Mouse (Mus musculus) c-Kit-positive CD71-positive TER-119-positive erythroid progenitor cells, embryonic 14.5 days (primary cell): ENCODE measurements around the gene Sgtb.
A peak's percentile ranks its signal among the peaks of the same experiment; 100 is the strongest.

Source experiments
- DNase-seq: peaks from one replicate; pipeline ENCODE4 v3.0.0-alpha.2; 2013; ENCODE audit warnings: low spot score

Gene Sgtb

DNA sequence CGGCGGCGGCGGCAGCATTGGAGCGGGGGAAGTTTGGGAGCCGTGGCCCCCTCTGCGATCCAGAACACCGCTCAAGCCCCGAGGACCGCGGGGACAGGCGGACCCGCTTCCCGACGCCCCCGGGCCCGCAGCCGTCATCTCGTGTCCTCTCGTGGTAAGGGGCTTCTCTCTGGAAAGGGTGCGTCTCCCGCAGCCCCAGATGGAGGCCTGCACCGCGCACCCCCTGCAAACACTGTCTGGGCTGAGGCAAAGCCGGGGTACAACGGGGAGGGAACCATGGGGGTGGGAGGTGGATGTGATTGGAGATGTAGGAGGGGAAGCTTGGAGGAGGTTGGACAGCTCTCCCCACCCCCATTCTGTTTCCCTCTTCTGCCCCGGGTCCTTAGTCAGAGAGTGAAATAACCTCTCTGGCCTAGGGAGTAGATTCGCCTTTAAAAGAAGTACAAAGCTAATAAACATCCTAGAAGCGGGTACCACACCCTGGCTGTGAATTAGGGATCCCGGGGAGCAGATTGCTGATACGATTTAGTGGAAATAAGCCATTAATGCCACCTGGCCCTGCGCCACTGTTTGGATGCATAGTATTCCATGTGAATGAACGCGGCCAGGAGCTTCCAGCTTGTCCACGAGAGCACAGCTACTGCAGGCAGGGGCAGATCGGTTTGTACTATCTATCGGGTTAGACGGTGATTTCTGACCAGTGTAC is 428 bp downstream of the Sgtb start:
- peak; percentile 4 for DNase-seq

DNA sequence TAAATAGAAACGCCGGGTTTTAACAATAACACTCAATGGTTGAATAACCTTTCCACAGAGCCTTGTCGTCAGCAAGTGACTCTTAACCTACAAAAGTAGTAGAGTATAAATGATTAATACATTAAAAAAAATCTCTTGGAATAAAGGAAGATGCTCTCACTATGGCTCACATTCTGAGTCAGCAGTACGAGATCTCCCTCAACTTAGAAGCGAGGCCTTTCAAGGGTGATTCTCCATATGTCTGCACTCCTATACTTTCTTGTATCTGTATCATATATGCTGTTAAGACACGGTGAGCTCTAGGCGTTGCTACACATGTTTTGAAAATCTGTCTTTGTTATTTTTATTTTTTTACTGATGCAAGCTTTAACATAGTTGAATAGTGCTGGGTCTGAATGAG is 985 bp downstream of the Sgtb start:
- DNase-seq = no peak

DNA sequence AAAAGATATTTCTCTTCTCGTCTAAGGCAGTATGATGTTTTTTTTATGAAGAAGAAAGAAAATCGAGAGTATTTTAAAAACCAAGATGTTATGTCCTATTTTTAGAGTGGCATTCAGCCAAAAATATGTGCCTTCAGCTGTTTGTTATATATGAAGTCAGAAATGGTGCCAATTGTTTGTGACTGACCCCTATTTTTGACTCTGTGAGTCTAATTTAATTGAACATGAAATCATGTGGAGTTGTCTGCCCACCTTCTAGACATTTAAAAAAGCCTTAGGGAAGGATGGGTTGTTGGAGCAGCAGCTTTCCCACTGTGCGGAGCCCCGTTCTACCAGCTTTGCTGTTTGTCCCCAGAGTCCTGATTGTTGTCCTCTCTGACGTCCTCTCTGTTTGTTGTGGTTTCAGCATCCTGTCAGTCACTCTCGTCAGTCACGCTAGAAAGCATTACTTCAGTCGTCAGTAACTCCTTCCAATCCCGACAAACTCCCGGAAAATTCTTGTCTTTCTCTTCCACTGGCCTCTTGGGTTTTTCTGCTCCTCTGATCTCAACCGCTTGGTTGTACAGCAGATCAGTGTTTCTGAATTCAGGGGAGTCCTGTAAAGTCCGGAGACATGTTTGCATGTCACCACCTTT is 2.8 kb downstream of the Sgtb start:
- DNase-seq = no peak

DNA sequence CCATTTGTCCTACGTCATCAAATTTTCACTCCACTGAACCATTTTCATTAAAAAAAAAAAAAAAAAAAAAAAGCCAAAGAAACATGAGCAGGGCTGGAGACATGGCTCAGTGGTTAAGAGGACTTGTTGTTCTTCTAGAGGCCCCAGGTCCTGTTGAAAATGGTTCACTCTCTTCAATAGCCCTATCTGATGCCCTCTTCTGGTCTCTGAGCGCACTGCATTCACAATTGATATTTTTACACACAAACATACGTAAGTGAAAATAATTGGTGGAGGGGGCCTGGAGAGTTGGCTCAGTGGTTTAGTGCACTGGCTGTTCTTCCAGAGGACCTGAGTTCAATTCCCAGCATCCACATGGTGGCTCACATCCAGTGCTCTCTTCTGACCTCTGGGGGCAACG is 4.2 kb downstream of the Sgtb start:
- DNase-seq = no peak

DNA sequence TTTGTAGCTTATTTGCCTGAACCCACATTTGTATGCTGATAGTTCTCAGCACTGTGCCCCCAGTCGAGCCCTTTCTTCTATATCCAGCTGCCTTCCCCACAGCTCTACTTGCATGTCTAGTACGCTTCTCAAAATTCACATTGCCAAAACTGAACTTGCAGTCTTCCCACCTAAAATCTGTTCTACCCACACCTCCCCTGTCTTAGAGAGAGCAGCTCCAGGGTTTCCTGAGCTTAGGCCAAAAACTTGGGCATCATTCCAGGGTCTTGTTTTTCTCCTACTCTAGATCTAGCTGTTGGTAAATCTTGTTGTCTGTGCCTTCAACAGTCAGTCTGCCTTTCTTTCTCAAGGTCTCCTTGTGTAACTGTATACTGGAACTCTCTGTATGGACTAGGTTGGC is 5.3 kb downstream of the Sgtb start:
- DNase-seq = no peak

DNA sequence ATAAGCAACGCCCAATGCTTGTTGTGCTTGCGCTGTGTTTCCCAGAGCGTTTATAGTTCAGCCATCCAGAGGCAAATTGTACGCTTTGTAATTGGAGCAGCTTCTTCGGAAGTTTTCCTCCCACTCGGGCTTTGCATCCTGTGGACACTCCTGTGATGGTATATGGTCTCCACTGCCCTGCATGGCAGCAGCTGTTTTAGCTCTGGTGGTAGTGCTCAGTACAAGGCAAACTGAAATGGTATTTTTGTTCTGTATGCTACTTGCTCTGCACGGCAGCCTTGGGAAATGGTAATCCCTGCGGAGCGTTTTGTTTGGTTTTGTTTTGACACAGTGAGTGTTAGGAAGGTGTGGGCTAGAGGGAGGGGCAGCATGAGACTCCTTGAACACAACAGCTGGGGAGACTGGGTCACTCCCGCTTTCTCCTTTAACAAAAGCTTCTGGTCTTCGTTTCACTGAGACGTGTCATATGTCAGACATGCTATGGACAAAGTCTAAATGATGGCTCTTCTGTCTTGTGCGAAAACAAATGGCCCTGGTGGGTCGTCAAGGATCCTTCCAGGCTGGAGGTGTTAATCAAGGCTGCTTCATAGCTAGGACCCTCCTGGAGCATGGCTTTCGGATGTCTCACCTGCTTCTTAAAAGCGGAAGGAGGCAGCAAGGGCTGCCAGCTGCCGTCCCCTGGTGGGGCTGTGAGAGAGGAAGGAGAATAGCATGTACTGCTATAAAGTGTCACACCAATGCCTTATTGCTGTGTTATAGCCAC is 12.7 kb downstream of the Sgtb start:
- DNase-seq = no peak

DNA sequence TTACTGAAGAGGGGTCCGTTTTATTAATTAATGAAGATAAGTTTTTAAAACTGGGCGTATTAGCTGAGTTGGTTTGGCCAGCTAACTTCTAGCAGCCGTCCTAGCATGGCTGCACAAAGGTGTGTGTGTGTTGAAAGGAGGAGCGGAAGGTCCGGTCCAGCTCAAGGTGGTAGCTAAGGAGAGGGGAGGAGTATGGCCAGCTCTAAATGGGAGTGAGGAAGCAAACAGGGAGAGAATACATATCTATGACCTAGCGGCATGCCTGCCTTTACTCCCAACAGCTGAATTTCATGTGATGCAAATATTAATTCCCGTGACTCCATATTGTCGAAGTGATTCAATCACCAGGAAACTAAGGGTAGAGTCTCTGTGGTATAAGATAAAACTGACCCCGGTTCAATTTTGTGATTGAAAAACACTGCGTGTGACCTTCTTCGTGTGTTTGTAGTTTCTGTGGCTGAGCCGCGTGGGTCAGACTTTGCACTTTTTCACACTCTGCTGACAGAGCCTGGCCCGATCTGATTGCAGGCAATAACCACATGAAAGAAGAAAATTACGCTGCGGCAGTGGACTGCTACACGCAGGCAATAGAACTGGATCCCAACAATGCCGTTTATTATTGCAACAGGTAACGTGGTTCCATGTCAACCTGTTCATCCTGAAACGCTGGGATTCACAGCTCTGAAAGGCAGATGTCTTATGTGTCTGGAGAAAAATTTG is 14.3 kb downstream of the Sgtb start:
- no peak for DNase-seq

DNA sequence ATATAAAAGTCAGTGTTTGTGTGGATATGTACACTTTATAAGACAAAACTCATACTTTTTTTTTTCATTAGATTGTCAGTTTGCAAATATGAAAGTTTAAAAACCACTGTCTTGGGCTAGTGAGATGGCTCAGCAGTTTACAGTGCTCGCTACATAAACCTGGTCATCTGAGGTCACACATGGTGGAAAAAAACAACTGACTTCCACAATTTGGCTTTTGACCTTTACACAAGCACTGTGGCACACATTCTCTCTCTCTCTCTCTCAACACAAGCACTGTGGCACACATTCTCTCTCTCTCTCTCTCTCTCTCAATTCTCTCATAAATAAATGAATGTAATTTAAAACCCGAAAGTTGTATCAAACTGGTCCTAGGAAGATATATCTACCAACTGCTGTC is 23.0 kb downstream of the Sgtb start:
- DNase-seq = no peak

DNA sequence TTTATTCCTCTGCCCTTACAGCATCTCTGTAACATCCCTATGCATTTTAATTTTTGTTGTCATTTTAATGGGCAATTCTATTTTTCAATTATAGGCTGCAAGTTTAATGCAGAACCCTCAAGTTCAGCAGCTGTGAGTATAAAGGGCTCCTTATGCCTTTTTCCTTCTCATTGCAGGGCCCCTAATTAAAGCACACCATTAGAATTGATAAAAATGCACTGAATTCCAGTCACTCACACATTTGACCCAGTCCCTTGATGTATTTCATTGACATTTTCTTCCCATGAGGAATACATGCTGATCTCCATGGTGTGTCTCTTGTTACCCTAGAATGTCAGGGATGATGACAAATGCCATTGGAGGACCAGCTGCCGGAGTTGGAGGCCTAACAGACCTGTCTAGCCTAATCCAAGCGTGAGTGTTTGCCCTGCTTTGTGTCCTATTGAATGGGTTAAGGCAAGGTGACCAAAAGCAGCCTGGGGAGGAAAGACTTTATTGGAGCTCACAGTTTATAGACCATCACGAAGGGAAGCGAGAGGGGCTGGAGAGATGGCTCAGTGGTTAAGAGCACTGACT is 25.1 kb downstream of the Sgtb start:
- no peak for DNase-seq

DNA sequence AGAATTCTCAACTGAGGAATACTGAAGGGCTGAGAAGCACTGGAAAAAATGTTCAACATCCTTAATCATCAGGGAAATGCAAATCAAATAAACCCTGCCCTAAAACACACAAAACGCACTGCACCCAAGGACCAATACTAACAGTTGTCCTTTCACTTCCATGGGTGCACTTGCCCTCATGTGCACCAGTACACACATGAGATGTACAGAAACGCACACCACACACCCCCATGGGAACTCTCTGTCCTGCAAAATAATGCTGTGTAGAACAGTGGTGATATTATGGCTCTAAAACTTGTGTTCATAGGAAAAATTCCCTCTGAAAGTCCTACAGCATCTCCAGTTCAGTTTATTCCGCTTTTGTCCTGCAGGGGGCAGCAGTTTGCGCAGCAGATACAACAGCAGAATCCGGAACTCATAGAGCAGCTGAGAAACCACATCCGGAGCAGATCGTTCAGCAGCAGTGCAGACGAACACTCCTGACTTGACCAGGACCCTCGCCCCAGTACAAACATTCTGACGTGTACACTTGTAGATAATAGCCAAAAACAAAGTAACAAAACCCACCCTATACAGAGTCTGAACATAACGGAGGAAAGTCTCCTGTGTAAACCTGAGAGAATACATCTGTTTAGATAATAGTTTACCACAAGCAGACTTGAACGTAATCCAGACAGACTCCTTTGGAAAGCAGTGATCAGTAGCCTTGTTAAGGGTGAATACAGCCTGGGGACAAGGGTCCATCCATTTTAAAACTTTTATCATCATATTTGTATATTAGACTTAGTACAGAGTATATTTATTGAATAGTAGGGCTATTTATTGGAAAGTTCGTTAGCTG is 30.0 kb downstream of the Sgtb start:
- peak; percentile 78 for DNase-seq

DNA sequence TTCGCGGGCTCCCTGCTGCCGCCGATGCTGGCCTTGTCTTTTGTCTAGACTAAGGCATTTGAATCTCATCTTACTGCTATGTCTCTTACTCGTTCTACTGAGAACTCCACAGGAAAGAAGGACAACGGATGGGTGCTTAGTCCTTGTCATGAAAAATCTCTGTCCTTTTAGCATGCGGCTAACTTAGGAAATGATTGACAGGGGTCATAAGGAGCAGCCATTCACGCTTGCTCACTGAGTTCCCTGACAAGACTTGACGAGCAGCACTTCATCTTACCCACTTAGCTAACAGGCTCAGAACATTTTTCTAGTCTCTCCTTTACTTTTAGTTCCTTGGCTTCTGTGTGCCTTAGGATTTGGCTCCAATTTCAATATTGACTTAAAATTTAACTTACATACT is 35.3 kb downstream of the Sgtb start:
- DNase-seq = no peak

DNA sequence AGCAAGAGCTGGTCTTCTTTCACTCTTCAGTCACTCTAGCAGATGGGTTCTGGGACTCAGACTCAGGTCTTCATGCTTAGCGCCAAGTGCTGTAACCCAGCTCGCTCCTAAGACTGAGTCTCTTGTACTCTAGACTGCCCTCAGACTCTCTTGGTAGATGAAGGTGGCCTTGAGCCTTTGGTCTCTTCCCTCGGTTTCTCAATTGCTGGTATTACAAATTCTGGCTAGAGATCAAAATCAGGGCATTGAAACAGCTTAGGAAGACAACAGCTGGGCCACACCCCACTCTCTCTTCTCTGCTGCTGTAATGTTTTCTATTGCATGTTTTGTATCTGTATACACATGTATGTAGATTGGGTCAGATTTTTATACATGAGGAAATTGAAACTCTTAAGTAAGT is 36.1 kb downstream of the Sgtb start:
- DNase-seq = no peak

DNA sequence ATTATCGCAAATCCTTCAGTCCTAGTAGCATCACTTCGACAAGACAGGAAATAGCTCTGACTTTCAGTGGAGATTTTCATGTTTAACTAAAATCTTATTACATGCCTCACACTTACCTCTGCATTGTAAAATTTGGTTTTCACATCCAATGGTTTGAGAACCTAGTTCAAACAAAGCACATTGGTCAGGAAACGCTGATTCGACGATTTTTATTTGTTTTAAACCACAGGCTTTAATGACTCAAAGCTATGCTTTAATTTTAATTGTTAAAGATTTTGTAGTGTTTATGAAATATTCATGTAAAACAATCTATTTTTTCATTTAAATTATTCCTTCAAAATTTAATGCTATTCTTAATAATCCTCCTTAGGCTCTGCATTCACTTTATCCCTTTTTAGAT is 44.6 kb downstream of the Sgtb start:
- DNase-seq = no peak

DNA sequence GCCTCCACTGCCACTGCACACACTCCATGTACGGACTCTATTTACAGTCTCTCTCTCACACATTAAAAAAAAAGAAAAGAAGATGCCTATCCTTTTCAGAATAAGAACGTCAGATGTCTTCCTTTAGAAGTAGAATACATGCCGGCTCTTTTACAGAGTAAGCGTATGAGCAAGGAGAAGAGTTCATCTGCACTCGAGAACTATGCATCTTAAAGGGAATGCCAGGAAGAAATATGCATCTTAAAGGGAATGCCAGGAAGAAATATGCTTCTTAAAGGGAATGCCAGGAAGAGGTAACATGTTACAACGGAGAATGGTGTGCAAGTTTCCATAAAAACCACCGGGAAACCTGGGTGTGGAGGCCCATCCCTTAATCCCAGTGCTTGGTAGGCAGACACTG is 45.6 kb downstream of the Sgtb start:
- DNase-seq = no peak

DNA sequence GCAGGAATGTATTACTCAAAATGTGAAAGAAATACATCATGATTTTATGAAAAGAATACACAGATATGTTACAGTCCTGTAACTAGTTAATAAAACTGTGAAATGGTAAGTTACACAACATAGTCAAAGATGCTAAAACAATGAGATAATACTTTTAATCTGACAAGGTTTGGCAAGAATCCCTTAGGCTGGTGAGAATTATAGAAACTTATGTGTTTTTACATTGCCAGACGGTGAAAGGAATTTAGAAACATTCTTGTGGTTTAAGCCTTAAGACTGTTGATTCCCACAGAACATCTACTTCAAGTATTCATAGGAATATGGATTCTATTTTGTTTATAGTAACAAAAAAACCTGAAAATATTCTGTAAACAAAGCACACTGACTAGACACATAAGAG is 46.1 kb downstream of the Sgtb start:
- no peak for DNase-seq

DNA sequence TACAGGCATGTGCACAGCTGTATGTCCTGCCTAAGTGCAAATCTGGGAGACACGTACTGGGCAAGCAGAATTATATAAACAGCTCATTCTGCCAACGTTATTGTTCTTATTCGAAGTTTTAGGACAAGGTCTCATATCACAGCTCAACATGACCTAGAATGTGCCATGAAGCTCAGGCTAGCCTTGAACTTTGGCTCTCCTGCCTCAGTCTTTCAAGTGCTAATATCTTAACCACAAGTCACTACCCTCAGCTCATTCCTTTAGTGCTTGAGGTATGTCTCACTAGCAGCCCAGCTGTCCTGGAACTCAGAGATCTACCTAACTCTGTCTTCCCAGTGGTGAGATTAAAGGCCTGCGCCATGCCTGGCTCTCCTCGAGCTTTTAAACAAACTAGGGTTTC is 62.2 kb downstream of the Sgtb start:
- no peak for DNase-seq

DNA sequence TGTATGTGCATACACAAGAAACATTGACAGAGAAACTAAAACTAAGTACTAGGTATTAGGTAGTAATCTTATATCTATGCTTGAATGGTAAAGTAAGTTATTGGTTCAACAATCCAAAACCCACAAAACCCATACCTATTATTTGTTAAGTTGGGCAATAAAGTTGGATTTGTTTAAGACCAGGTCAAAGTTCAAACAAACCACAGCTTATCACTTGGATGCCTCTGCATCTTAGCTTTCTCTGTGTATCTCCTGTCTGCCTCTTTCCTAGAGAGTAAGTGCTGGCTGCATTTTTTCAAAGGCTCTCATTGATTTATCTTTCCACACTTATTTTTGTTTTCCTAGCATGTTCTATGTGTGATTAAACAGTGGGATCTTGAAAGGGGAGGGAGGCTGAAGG is 63.0 kb downstream of the Sgtb start:
- no peak for DNase-seq

DNA sequence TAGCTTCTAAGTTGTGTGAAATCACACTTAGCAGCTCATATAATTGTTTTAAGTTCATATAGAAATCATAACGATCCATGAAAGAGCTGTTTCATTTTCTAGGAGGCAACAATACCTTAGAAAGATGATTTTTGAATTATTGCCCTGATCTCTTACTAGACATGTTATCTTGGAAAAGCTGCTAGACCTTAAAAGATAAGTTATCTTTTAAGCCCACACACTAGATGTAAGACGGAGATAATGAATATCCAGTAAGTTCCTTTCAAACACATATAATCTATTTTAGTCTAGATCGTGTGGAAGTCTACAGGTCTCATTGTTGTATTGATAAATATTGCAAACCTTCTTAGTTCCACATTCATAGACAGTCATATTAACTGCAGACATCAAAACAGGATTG is 67.3 kb downstream of the Sgtb start:
- DNase-seq = no peak

DNA sequence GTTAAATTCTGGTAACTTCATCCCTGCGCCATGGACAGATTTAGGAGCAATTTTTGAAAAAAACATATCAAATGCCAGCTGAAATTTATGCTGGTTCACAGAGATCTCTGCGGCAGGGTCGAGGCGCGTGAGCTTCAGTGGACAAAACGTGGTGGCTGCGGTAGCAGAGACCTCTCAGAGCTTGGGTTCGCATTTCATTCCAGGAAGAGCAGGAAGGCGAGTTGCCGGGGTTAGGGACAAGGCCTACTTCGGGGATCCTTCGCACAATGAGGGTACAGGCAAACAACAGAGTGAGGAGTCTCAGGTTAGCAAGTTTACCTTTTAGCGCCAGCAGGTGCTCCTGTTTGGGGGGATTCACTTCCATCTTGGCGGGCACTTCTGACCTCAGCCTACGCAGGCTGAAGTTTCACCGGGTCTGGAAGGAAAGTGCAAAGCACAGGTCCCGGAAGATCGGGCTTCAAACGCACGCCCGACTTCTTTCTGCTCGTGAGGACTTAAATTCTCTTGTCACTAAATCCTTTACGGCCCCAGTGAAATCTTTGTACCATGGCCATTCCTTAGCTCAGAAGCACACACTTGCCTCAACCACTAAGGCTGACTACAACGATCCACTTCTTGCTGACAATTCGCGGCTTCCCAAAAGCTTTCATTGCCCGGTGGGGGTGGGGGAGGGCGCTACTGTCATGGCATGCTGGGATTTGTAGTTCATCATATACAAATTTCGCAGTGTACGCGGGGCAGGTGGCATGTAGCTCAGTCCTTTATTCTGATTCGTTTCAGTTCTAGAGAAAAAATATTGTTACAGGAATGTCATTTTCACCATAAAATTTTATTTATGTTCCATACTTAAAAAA is 68.5 kb downstream of the Sgtb start, which contains the start of gene Trappc13:
Trappc13 (minus strand) TSS at position 674 of the 854 bp plus-strand sequence.
- peak; percentile 88 for DNase-seq

DNA sequence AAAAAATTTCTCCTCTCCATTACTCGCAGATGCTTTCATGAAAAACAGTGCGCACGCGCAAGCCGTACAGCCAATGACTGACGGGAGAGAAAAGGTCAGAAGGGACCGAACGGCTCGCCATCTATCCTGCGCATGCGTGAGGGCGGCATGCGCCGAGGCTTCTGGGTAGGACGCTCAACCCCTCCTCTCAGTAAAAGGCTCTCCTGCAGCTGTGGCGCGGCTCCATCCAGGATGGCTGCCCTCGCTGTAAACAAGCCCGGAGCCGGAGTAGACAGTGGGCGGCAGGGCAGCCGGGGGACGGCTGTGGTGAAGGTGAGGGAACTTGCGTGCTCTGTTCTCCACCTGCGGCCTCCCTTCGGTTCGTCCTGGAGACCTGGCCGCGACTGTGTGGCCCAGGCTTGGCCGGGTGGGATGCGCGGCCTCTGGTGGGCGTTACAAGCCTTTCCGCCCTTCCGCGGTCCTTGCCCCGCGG is 69.1 kb downstream of the Sgtb start, which contains the start of gene Trim23:
Trim23 (plus strand) TSS at position 148 of the 472 bp plus-strand sequence.
- peak; percentile 99 for DNase-seq
